Mouse (Mus musculus) heart, embryonic 11.5 days (tissue): Measurements from ENCODE around the gene Psmg4. TPM values are rescaled to one million over a fixed set of nuclear protein-coding genes. Genes with fewer than 3 reads are reported as not detected.

Experiments
- ATAC-seq: fragments of 200-750 bp; cut with Nextera tagmentation; replicated peaks from 2 replicates; pipeline ENCODE4 v1.8.0; 2017; ENCODE audit warnings: moderate library complexity; ENCODE audit not compliant: insufficient number of reproducible peaks, low FRiP score, low TSS enrichment
- H3K27ac ChIP-seq: fragments of 300-500 bp; sonication (generic); 2 replicates; pipeline ENCODE4 v1.5.1; 2014; ENCODE audit warnings: mild to moderate bottlenecking, low read depth, low read length
- H3K27me3 ChIP-seq: fragments of 300-500 bp; sonication (generic); 2 replicates; pipeline ENCODE4 v1.6.1; 2014; ENCODE audit warnings: mild to moderate bottlenecking, low read length, mixed read lengths; ENCODE audit not compliant: control insufficient read depth, insufficient read depth
- H3K36me3 ChIP-seq: fragments of 300-500 bp; sonication (generic); 2 replicates; pipeline ENCODE4 v1.6.1; 2014; ENCODE audit warnings: mild to moderate bottlenecking, low read length, moderate library complexity, mixed read lengths; ENCODE audit not compliant: control insufficient read depth, insufficient read depth
- H3K4me1 ChIP-seq: fragments of 300-500 bp; sonication (generic); 2 replicates; pipeline ENCODE4 v1.6.1; 2014; ENCODE audit warnings: low read length; ENCODE audit not compliant: control insufficient read depth, insufficient read depth
- H3K4me2 ChIP-seq: fragments of 300-500 bp; sonication (generic); 2 replicates; pipeline ENCODE4 v1.6.1; 2014; ENCODE audit warnings: mild to moderate bottlenecking, moderate library complexity
- H3K4me3 ChIP-seq: fragments of 300-500 bp; sonication (generic); 2 replicates; pipeline ENCODE4 v1.5.1; 2014; ENCODE audit warnings: low read depth, low read length
- H3K9ac ChIP-seq: fragments of 300-500 bp; sonication (generic); 2 replicates; pipeline ENCODE4 v1.6.1; 2014; ENCODE audit warnings: mild to moderate bottlenecking, low read depth, low read length, moderate library complexity
- H3K9me3 ChIP-seq: fragments of 300-500 bp; sonication (generic); replicated peaks from 2 replicates; pipeline ENCODE4 v1.6.1; 2016; ENCODE audit warnings: low read length; ENCODE audit not compliant: control insufficient read depth
- WGBS: fragments of 180-500 bp; shearing (Covaris S2); extraction: QIAGEN DNeasy Blood & Tissue Kit; methylation state at CpG from one replicate; pipeline ENCODE4 v1.1.7; 2014; ENCODE audit not compliant: insufficient replicate concordance; 5-methylcytosine and 5-hydroxymethylcytosine counted together
- polyA plus RNA-seq: library from polyadenylated mRNA; unstranded; fragments of >200 nt; fragmentation: Nextera tagmentation; extraction: Ambion mirVana; gene quantifications from 2 replicates; pipeline ENCODE4 v1.2.1, GENCODE M21; 2014

The Psmg4 gene
- polyA plus RNA-seq, 1 experiment from 2014 or later: 59.0 TPM

DNA sequence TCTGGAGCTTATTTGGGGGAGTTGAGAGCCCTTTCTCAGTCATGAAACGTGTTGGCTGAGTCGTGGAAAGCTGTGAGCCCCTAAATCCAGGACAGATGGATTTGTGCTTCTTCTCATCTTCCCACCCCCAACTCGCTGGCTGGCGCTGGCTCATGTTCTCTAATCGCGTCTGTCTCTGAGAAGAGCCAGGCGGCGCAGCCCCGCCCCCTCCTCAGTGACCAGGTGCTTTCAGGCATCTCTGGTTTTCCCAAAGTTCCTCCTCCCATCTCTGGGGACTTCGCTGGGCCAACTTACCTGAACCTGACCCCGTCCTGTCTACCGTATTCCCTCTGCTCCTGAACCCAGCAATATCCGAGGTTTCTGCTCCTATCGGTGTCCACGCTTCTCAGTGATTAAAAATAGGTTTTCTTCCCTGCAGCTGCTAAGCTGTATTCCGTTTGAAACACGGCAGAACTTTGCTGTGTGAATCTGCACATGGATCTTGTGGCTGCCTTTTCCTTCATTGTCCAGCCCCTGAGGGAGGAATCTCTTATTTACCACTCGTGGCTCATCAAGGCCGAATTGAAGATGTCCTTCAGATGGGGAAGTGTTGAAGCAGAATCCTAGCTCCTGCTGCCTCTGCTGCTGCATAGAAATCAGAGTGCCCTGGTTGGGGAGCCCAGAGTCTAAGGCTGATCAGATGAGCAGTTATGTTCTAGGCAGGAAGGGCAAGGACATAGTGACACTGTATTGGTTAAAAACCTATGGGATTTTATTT, 12.3 kb upstream of the Psmg4 start:
- Histone ChIP-seq H3K27me3 (no peaks in the 10 kb centered on the region), H3K9ac (peak overlapping the region; percentile 28), H3K4me2 (peak overlapping the region; percentile 62), H3K9me3 (no peaks in the 10 kb centered on the region), H3K4me3 (peak overlapping the region; percentile 17), H3K36me3 (no peaks in the 10 kb centered on the region), H3K27ac (peak overlapping the region; percentile 36; the same call in 1 of the 2 replicates), H3K4me1 (peaks cover 18% of the 10 kb centered on the region)
- no peak for ATAC-seq
- 9% methylated on average over 19 of the region's 19 CpGs for WGBS

DNA sequence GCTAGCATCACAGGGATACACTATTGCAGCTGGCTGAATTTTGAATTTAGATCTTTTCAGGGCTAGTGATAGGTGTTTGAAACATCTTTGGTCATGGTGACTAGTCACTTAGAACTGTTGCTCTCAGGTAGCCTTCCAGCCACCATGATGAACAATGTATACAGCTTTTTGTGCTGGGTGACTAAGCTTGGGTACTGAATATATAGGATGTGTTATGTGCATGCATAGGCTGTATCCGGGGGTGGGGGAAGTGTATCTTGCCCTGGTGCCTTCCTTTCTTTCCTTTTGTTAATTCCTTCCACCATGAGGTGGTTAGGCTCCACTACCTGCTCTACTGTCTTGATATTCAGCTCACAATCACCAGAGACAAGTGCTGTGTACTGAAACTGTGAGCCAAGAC, 11.3 kb upstream of the Psmg4 start:
- 81% methylated on average over 1 of the region's 1 CpGs for WGBS
- no peak for ATAC-seq
- H3K4me1 ChIP-seq: peaks cover 18% of the 10 kb centered on the region

DNA sequence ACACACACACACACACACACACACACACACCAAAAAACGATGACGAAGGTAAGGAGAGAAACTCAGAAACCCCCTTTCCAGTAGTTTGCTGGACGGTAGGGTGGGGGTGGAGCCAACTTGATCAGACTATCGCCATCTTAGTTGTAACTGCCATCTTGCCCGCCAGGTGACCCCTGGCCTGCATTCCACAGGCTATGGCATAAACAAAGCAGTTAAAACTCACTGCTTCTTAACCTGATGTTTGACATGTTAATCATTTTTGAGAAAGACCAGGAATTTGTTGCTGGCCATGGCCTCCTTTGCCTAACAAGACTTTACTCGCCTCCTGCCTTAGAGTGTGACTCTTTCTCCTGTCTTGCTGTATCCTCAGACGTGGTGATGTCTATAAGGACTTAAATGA, 10.1 kb upstream of the Psmg4 start:
- Histone ChIP-seq H3K27me3 (no peaks in the 10 kb centered on the region), H3K9ac (no peak overlapping the region), H3K27ac (no peak overlapping the region), H3K36me3 (no peaks in the 10 kb centered on the region), H3K4me3 (no peak overlapping the region), H3K9me3 (no peaks in the 10 kb centered on the region), H3K4me1 (peaks cover 18% of the 10 kb centered on the region), H3K4me2 (no peak overlapping the region)
- ATAC-seq: no peak
- WGBS: 60% methylated on average over 7 of the region's 7 CpGs

More for the DNA sequence above, 11.3 kb upstream of the Psmg4 start:
- H3K4me2 ChIP-seq: no peak overlapping the region
- H3K27me3 ChIP-seq: no peaks in the 10 kb centered on the region
- no peaks in the 10 kb centered on the region for H3K36me3 ChIP-seq
- no peak overlapping the region for H3K27ac ChIP-seq
- H3K9me3 ChIP-seq: no peaks in the 10 kb centered on the region
- H3K9ac ChIP-seq: no peak overlapping the region
- H3K4me3 ChIP-seq: no peak overlapping the region

- Histone ChIP-seq H3K36me3 (no peaks in the 10 kb centered on the region), H3K27me3 (no peaks in the 10 kb centered on the region), H3K9me3 (no peaks in the 10 kb centered on the region), H3K27ac (no peak overlapping the region), H3K4me3 (no peak overlapping the region), H3K9ac (no peak overlapping the region), H3K4me1 (peaks cover 13% of the 10 kb centered on the region), H3K4me2 (no peak overlapping the region)
- WGBS: 77% methylated on average over 4 of the region's 5 CpGs
- ATAC-seq: no peak
These were observed 9.3 kb upstream of the Psmg4 start for GRCm38 (mm10) chr13:34153254-34154011.

DNA sequence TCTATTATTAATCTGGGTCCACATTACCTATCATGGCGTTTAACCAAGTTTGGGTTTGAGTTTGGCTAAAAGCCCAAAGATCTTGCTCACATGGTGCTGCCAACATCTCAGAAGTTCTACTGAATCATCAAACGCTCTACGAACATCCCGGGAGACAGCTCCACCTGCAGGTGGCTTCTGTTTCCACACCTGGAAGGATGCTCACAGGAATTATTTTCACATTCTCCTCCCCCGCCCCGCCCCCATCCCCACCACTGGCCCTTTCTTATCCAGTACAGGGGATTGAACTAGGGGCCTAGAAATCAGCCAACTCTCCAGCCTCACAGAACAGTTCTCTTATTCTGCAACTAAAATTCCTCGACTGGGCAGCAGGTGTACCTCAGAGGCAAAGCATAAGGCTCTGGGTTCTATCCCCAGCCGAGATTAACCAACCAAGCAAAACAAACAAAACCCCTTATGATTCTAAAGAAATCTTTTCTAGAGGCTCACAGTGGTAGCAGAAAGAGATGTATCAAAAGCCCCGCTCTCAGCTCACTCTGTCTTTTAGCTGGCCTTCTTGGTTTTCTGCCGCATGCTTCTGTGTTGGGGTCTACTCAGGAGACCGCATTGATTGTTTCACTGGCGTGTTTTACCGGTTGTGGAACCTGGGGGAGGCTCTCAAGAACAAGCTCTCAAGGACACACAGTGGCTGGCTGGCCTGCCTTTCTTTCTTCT, 8.4 kb upstream of the Psmg4 start:
- H3K9me3 ChIP-seq: no peaks in the 10 kb centered on the region
- no peak overlapping the region for H3K9ac ChIP-seq
- H3K36me3 ChIP-seq: no peaks in the 10 kb centered on the region
- H3K4me2 ChIP-seq: no peak overlapping the region
- H3K27ac ChIP-seq: no peak overlapping the region
- H3K4me1 ChIP-seq: peaks cover 12% of the 10 kb centered on the region
- no peaks in the 10 kb centered on the region for H3K27me3 ChIP-seq
- WGBS: 45% methylated on average over 13 of the region's 13 CpGs
- ATAC-seq: no peak
- H3K4me3 ChIP-seq: no peak overlapping the region

GRCm38 (mm10) chr13:34154931-34155272, 7.9 kb upstream of the Psmg4 start:
- Histone ChIP-seq H3K9me3 (no peaks in the 10 kb centered on the region), H3K27ac (no peak overlapping the region), H3K4me2 (no peak overlapping the region), H3K4me3 (no peak overlapping the region), H3K36me3 (no peaks in the 10 kb centered on the region), H3K4me1 (peaks cover 10% of the 10 kb centered on the region), H3K9ac (no peak overlapping the region), H3K27me3 (no peaks in the 10 kb centered on the region)
- WGBS: 38% methylated on average over 3 of the region's 3 CpGs
- no peak for ATAC-seq

GRCm38 (mm10) chr13:34156133-34156839, 6.5 kb upstream of the Psmg4 start:
- Histone ChIP-seq H3K4me3 (no peak overlapping the region), H3K4me1 (peaks cover 2% of the 10 kb centered on the region), H3K27ac (no peak overlapping the region), H3K4me2 (no peak overlapping the region; the same call in 1 of the 2 replicates), H3K27me3 (no peaks in the 10 kb centered on the region), H3K9me3 (no peaks in the 10 kb centered on the region), H3K9ac (no peak overlapping the region), H3K36me3 (no peaks in the 10 kb centered on the region)
- peak; percentile 58; the same call in 1 of the 2 replicates for ATAC-seq
- 54% methylated on average over 8 of the region's 8 CpGs for WGBS

GRCm38 (mm10) chr13:34156840-34157185, 6.0 kb upstream of the Psmg4 start:
- H3K36me3 ChIP-seq: no peaks in the 10 kb centered on the region
- no peak overlapping the region; the same call in 1 of the 2 replicates for H3K4me2 ChIP-seq
- H3K27me3 ChIP-seq: no peaks in the 10 kb centered on the region
- ATAC-seq: no peak
- no peaks in the 10 kb centered on the region for H3K9me3 ChIP-seq
- H3K9ac ChIP-seq: no peak overlapping the region
- no peak overlapping the region for H3K27ac ChIP-seq
- H3K4me1 ChIP-seq: peaks cover 2% of the 10 kb centered on the region
- 77% methylated on average over 2 of the region's 2 CpGs for WGBS
- H3K4me3 ChIP-seq: no peak overlapping the region
